Mouse (Mus musculus) left cerebral cortex, adult 18-20 months (tissue): Measurements from ENCODE around the gene Rcan3. TPM values are rescaled to one million over a fixed set of nuclear protein-coding genes. Genes with fewer than 3 reads are reported as not detected.

Experiments
- microRNA-seq, 2 experiments: library from miRNA; unstranded; fragments of <30 nt; microRNA quantifications; one replicate each; pipeline ENCODE4 v1.2.0; 2021
- total RNA-seq, 2 experiments: library from RNA; stranded (reverse); gene quantifications; 2 replicates each; pipeline ENCODE4 v1.2.3; 2021

Rcan3 gene
- total RNA-seq, 2 experiments from 2014 or later, result 30.6 to 30.8 TPM

Small RNA genes within 50 kb of the gene (microRNA-seq; reads per million reads assigned to microRNA genes)
- gene Mir700, result 508 to 554 reads per million in 2 experiments

Other genes starting within 250 kb of the Rcan3 start
- gene Clic4, start 161.0 kb downstream of the Rcan3 start, total RNA-seq, result 10 to 100 TPM; 30.2 to 35.7 TPM
- 100 to 1,000 TPM; 131 to 132 TPM for gene Srrm1, start 80.5 kb downstream of the Rcan3 start, total RNA-seq
- gene Ncmap, start 35.6 kb downstream of the Rcan3 start, total RNA-seq, result under 1 TPM; 0.35 to 0.75 TPM
- gene Stpg1, start 60.9 kb upstream of the Rcan3 start, total RNA-seq, result 1 to 10 TPM; 1.0 to 1.8 TPM
- gene Nipal3, start 61.2 kb upstream of the Rcan3 start, total RNA-seq, result 100 to 1,000 TPM in 1 of 2 experiments, 10 to 100 TPM in 1; 87.4 to 101 TPM
- 1 to 10 TPM; 1.0 to 1.8 TPM for gene Grhl3, start 139.8 kb upstream of the Rcan3 start, total RNA-seq